Mouse (Mus musculus) erythroblast, embryonic 14.5 days (primary cell): Measurements from ENCODE around the gene Neo1.

ENCODE experiments used
- GATA1 ChIP-seq: IDR thresholded peaks from 2 replicates; pipeline ENCODE4 v1.6.1; 2012; ENCODE audit warnings: low read length, inconsistent platforms, mixed read lengths
- TAL1 ChIP-seq: IDR thresholded peaks from 3 replicates; pipeline ENCODE4 v1.6.1; 2012; ENCODE audit warnings: low read length, inconsistent platforms, mixed read lengths

GRCm38 (mm10) chr9:58841655-58842054 is 194.6 kb downstream of the Neo1 start:
- TF ChIP-seq TAL1 (no peak), GATA1 (no peak)
